Mouse (Mus musculus): Measurements from ENCODE around the gene Sptbn1. TPM values are rescaled to one million over a fixed set of nuclear protein-coding genes. Genes with fewer than 3 reads are reported as not detected.

Gene Sptbn1
- total and polyA plus RNA-seq, 2 experiments from 2014 or later = 162 to 247 TPM

DNA sequence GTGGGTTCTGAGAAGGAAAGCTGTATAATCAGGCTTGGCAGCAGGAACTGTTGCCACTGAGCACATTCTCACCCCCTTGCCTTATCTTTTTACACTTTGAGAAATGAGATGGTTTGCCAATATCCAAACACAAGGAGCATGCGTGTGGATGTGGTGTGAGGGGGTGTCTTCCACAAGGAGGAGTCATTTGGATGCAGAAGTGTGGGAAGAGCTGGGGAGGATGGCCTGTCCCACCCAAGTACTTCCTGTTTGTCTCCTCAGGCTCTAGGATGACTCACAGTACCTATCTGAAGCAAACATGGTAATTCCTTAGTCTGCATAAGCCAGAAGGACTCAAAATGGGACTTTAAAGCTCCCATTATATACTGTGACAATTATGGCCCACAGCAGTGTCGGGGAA, 165.4 kb downstream of the Sptbn1 start:
- no peaks in the 10 kb centered on the region for H3K4me1 ChIP-seq (ENCODE audit: insufficient read depth, low read length)
- ATAC-seq = no peak
- no peak for DNase-seq (ENCODE audit: low spot score)
- H3K36me3 ChIP-seq (ENCODE audit: insufficient read depth, low read length) = peaks cover 70% of the 10 kb centered on the region
- H3K4me2 ChIP-seq (ENCODE audit: low read depth, low read length) = no peak overlapping the region
- TF ChIP-seq CTCF (IDR thresholded peaks at IDR 0.05; ENCODE audit: low read depth) = no peak
- H3K9me3 ChIP-seq (ENCODE audit: low read length) = no peaks in the 10 kb centered on the region
- 91% methylated on average over 2 of the region's 2 CpGs for WGBS
- H3K27me3 ChIP-seq (ENCODE audit: insufficient read depth, low read length) = no peaks in the 10 kb centered on the region
- no peak overlapping the region for H3K9ac ChIP-seq (replicated peaks; ENCODE audit: low read length)
- no peak overlapping the region for H3K4me3 ChIP-seq (ENCODE audit: low read length)
- no peak overlapping the region for H3K27ac ChIP-seq

DNA sequence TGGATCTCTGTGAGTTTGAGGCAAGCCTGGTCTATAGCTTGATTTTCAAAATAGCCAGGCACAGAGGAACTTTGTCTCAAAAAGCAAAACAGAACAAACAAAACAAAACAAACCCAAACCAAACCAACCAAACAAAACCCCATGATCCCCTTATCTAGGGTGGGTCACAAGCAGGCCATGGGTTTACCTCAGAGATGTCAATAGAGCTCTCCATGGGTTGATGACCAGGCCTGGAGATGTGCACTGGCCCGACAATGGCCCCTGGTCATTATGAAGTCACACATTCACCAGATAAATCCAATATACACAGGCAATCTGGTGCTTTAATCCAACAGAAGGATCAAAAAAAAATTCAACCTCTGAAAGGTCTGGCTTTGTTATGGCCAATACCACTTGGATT, 166.2 kb downstream of the Sptbn1 start:
- no peak overlapping the region for H3K9ac ChIP-seq (replicated peaks; ENCODE audit: low read length)
- H3K36me3 ChIP-seq (ENCODE audit: insufficient read depth, low read length) = peaks cover 71% of the 10 kb centered on the region
- no peak overlapping the region for H3K27ac ChIP-seq
- TF ChIP-seq CTCF (IDR thresholded peaks at IDR 0.05; ENCODE audit: low read depth) = no peak
- no peak overlapping the region for H3K4me2 ChIP-seq (ENCODE audit: low read depth, low read length)
- no peak for ATAC-seq
- DNase-seq (ENCODE audit: low spot score) = no peak
- H3K27me3 ChIP-seq (ENCODE audit: insufficient read depth, low read length) = no peaks in the 10 kb centered on the region
- no peak overlapping the region for H3K4me3 ChIP-seq (ENCODE audit: low read length)
- H3K9me3 ChIP-seq (ENCODE audit: low read length) = no peaks in the 10 kb centered on the region
- H3K4me1 ChIP-seq (ENCODE audit: insufficient read depth, low read length) = no peaks in the 10 kb centered on the region
- WGBS = 98% methylated on average over 1 of the region's 1 CpGs

- ATAC-seq = no peak
- no peaks in the 10 kb centered on the region for H3K27me3 ChIP-seq (ENCODE audit: insufficient read depth, low read length)
- H3K9me3 ChIP-seq (ENCODE audit: low read length) = no peaks in the 10 kb centered on the region
- no peak overlapping the region for H3K4me3 ChIP-seq (ENCODE audit: low read length)
- no peak for TF ChIP-seq CTCF (IDR thresholded peaks at IDR 0.05; ENCODE audit: low read depth)
- H3K4me1 ChIP-seq (ENCODE audit: insufficient read depth, low read length) = no peaks in the 10 kb centered on the region
- H3K4me2 ChIP-seq (ENCODE audit: low read depth, low read length) = no peak overlapping the region
- H3K36me3 ChIP-seq (ENCODE audit: insufficient read depth, low read length) = peaks cover 66% of the 10 kb centered on the region
- H3K9ac ChIP-seq (replicated peaks; ENCODE audit: low read length) = no peak overlapping the region
- no peak overlapping the region for H3K27ac ChIP-seq
- no peak for DNase-seq (ENCODE audit: low spot score)
- 98% methylated on average over 2 of the region's 2 CpGs for WGBS
Observed at GRCm38 (mm10) chr11:30101162-30101561, 166.8 kb downstream of the Sptbn1 start.

- Histone ChIP-seq H3K27me3 (ENCODE audit: insufficient read depth, low read length) (no peaks in the 10 kb centered on the region), H3K9me3 (ENCODE audit: low read length) (no peaks in the 10 kb centered on the region), H3K9ac (replicated peaks; ENCODE audit: low read length) (no peak overlapping the region), H3K4me3 (ENCODE audit: low read length) (no peak overlapping the region), H3K4me1 (ENCODE audit: insufficient read depth, low read length) (no peaks in the 10 kb centered on the region), H3K36me3 (ENCODE audit: insufficient read depth, low read length) (peaks cover 54% of the 10 kb centered on the region), H3K4me2 (ENCODE audit: low read depth, low read length) (no peak overlapping the region), H3K27ac (no peak overlapping the region)
- WGBS = 89% methylated on average over 6 of the region's 6 CpGs
- no peak for ATAC-seq
- DNase-seq (ENCODE audit: low spot score) = no peak
- TF ChIP-seq CTCF (IDR thresholded peaks at IDR 0.05; ENCODE audit: low read depth) = no peak
Observed at GRCm38 (mm10) chr11:30099916-30100315, 168.1 kb downstream of the Sptbn1 start.

DNA sequence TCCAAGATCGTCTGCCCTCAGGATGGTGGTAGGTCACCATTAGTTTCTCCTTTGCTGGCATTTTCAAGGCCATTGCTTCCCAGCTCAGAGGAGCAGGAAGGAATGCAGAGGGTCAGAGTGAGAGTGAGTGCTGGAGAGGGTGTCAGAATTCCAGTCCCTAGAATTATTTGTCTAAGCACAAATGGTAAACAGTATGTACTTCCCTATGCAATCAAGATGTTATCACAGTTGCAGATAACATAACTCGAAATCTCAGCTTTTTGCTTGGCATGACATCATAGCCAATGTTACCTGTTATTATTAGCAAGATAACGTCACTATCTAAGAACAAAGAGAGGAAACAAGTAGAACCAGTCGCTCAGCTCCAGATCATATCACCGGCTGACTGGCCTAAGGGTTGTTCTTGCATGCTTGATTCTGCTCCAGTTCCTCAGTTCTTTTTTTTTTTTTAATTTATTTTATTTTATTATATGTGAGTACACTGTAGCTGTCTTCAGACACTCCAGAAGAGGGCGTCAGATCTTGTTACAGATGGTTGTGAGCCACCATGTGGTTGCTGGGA, 172.7 kb downstream of the Sptbn1 start:
- 88% methylated on average over 6 of the region's 6 CpGs for WGBS
- Histone ChIP-seq H3K27me3 (ENCODE audit: insufficient read depth, low read length) (no peaks in the 10 kb centered on the region), H3K27ac (no peak overlapping the region)

DNA sequence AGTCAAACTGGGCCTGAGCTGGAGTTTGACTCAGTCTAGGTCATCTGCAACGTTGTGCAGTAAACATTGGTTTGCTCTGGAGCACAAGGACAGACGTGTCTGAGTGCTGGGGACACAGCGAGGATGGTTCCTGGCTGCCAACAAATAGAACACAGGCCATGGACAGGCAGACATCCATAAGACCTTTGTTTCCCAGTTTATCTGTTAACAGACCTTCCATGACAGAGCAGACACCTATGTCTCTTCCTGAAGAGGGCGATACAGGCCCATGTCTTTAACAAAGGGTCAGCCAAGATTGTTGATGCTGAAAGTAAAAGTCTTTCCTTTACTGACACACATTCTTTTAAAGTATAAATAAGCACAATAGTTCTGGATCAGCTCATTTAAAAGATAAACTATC, 176.1 kb downstream of the Sptbn1 start:
- DNase-seq (ENCODE audit: low spot score) = peak; percentile 57
- ATAC-seq = no peak
- TF ChIP-seq CTCF (IDR thresholded peaks at IDR 0.05; ENCODE audit: low read depth) = peak; percentile 54

More for the DNA sequence above, 172.7 kb downstream of the Sptbn1 start:
- Histone ChIP-seq H3K9me3 (ENCODE audit: low read length) (no peaks in the 10 kb centered on the region), H3K9ac (replicated peaks; ENCODE audit: low read length) (no peak overlapping the region), H3K4me3 (ENCODE audit: low read length) (no peak overlapping the region), H3K4me2 (ENCODE audit: low read depth, low read length) (no peak overlapping the region), H3K4me1 (ENCODE audit: insufficient read depth, low read length) (no peaks in the 10 kb centered on the region), H3K36me3 (ENCODE audit: insufficient read depth, low read length) (peaks cover 11% of the 10 kb centered on the region)
- no peak for DNase-seq (ENCODE audit: low spot score)
- ATAC-seq = no peak
- no peak for TF ChIP-seq CTCF (IDR thresholded peaks at IDR 0.05; ENCODE audit: low read depth)

GRCm38 (mm10) chr11:30085114-30085513, 182.9 kb downstream of the Sptbn1 start:
- Histone ChIP-seq H3K9me3 (ENCODE audit: low read length) (no peaks in the 10 kb centered on the region), H3K27ac (no peak overlapping the region), H3K27me3 (ENCODE audit: insufficient read depth, low read length) (no peaks in the 10 kb centered on the region), H3K9ac (replicated peaks; ENCODE audit: low read length) (no peak overlapping the region), H3K4me1 (ENCODE audit: insufficient read depth, low read length) (no peaks in the 10 kb centered on the region), H3K4me2 (ENCODE audit: low read depth, low read length) (no peak overlapping the region), H3K36me3 (ENCODE audit: insufficient read depth, low read length) (no peaks in the 10 kb centered on the region), H3K4me3 (ENCODE audit: low read length) (no peak overlapping the region)
- DNase-seq (ENCODE audit: low spot score) (no peak), ATAC-seq (no peak)
- no peak for TF ChIP-seq CTCF (IDR thresholded peaks at IDR 0.05; ENCODE audit: low read depth)

More for the DNA sequence above, 176.1 kb downstream of the Sptbn1 start:
- H3K36me3 ChIP-seq (ENCODE audit: insufficient read depth, low read length) = no peaks in the 10 kb centered on the region
- H3K27me3 ChIP-seq (ENCODE audit: insufficient read depth, low read length) = no peaks in the 10 kb centered on the region
- no peak overlapping the region for H3K4me3 ChIP-seq (ENCODE audit: low read length)
- 50% methylated on average over 4 of the region's 4 CpGs for WGBS
- H3K4me1 ChIP-seq (ENCODE audit: insufficient read depth, low read length) = no peaks in the 10 kb centered on the region
- H3K9ac ChIP-seq (replicated peaks; ENCODE audit: low read length) = no peak overlapping the region
- H3K27ac ChIP-seq = no peak overlapping the region
- no peaks in the 10 kb centered on the region for H3K9me3 ChIP-seq (ENCODE audit: low read length)
- no peak overlapping the region for H3K4me2 ChIP-seq (ENCODE audit: low read depth, low read length)
